Mouse (Mus musculus) forebrain, postnatal 0 days (tissue): Measurements from ENCODE around the gene Tasp1. TPM values are rescaled to one million over a fixed set of nuclear protein-coding genes. Genes with fewer than 3 reads are reported as not detected.

Experiments used
- ATAC-seq: fragments of 200-750 bp; cut with Nextera tagmentation; 2 replicates; pipeline ENCODE4 v1.8.0; 2017; ENCODE audit warnings: mild to moderate bottlenecking, moderate library complexity
- DNase-seq: peaks from one replicate; pipeline ENCODE4 v3.0.0-alpha.2; 2015
- H3K27ac ChIP-seq: fragments of 300-500 bp; sonication (generic); 2 replicates; pipeline ENCODE4 v1.5.1; 2014; ENCODE audit warnings: low read depth, mild to moderate bottlenecking, antibody characterized with exemption, low read length, moderate library complexity, mixed read lengths
- H3K27me3 ChIP-seq: fragments of 300-500 bp; sonication (generic); 2 replicates; pipeline ENCODE4 v1.6.1; 2014; ENCODE audit warnings: mild to moderate bottlenecking, low read length, mixed read lengths; ENCODE audit not compliant: insufficient read depth
- H3K36me3 ChIP-seq: fragments of 300-500 bp; sonication (generic); 2 replicates; pipeline ENCODE4 v1.6.1; 2014; ENCODE audit warnings: mild to moderate bottlenecking, moderate library complexity; ENCODE audit not compliant: insufficient read depth
- H3K4me1 ChIP-seq: fragments of 300-500 bp; sonication (generic); 2 replicates; pipeline ENCODE4 v1.6.1; 2014; ENCODE audit warnings: antibody characterized with exemption; ENCODE audit not compliant: insufficient read depth
- H3K4me2 ChIP-seq: fragments of 300-500 bp; sonication (generic); 2 replicates; pipeline ENCODE4 v1.6.1; 2014; ENCODE audit warnings: low read depth, mild to moderate bottlenecking, moderate library complexity
- H3K4me3 ChIP-seq: fragments of 300-500 bp; sonication (generic); 2 replicates; pipeline ENCODE4 v1.5.1; 2014; ENCODE audit warnings: low read depth, low read length, mixed read lengths
- H3K9ac ChIP-seq: fragments of 300-500 bp; sonication (generic); 2 replicates; pipeline ENCODE4 v1.6.1; 2014; ENCODE audit warnings: mild to moderate bottlenecking
- H3K9me3 ChIP-seq: fragments of 300-500 bp; sonication (generic); 2 replicates; pipeline ENCODE4 v1.6.1; 2016; ENCODE audit warnings: low read length
- CTCF ChIP-seq: sonication (generic); IDR thresholded peaks from 2 replicates; pipeline ENCODE4 v1.5.1; 2016; ENCODE audit warnings: antibody characterized with exemption, control low read depth, low read depth
- WGBS: fragments of 180-500 bp; shearing (Covaris S2); extraction: QIAGEN DNeasy Blood & Tissue Kit; methylation state at CpG from one replicate; pipeline ENCODE4 v1.1.7; 2014; 5-methylcytosine and 5-hydroxymethylcytosine counted together
- polyA plus RNA-seq: library from polyadenylated mRNA; unstranded; fragments of >200 nt; fragmentation: Nextera tagmentation; extraction: Ambion mirVana; gene quantifications from 2 replicates; pipeline ENCODE4 v1.2.1, GENCODE M21; 2015
- total RNA-seq: library from RNA; depleted of rRNA; stranded (reverse); fragments of >200 nt; gene quantifications from 2 replicates; pipeline ENCODE4 v1.2.3, GENCODE M21; 2014

The Tasp1 gene
- total and polyA plus RNA-seq, 2 experiments from 2014 or later = 23.6 to 25.0 TPM

DNA sequence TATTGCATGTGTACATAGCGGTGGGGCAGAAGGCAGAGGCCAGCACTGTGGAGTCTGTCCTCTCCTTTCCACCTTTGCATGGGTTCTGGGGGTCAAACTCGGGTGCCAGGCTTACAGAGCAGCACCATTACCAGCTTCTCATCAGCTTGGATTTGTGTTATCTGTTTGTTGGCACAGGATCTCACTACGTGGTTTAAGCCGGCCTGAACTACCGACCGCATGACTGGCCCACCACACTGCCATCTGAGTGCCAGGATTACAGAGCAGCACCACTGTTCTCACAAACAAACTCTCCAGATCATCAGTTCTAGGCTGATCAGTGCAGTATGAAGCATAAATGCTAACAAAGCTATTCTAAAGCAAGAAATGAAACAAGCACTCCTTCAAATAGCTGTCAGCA, 8.5 kb downstream of the Tasp1 start:
- DNase-seq = no peak
- no peak for ATAC-seq
- 87% methylated on average over 6 of the region's 6 CpGs for WGBS
- H3K27me3 ChIP-seq = no peaks in the 10 kb centered on the region
- H3K9ac ChIP-seq = no peak overlapping the region
- no peaks in the 10 kb centered on the region for H3K9me3 ChIP-seq
- H3K4me1 ChIP-seq = no peaks in the 10 kb centered on the region
- H3K4me2 ChIP-seq = no peak overlapping the region
- no peak overlapping the region for H3K4me3 ChIP-seq
- no peak overlapping the region for H3K27ac ChIP-seq
- peaks cover 23% of the 10 kb centered on the region; the same call in 1 of the 2 replicates for H3K36me3 ChIP-seq
- TF ChIP-seq CTCF = no peak

DNA sequence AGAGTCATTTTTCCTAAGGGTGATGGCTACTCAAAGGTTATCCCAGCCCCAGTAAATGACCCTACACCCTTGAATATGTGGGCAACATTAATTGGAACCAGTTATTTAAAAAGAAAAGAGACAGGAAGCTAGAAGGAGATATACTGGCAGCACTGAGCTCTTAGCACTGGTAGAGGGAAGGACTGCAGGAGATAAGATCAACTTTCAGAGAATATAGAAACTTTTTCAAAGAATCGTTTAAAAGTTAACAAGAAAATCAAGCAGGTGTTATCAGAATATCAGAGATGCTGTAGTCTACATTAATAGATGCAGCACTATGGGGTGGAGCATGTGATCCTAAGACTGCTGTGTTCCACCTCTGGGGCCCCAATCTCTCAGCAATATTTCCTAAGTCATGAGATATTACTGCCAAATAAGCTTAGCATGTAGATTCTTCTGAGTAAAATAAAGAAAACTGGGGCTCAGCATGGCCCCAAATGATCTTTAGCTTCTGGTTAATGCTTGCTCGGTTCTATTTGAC, 14.9 kb downstream of the Tasp1 start:
- Histone ChIP-seq H3K9me3 (no peaks in the 10 kb centered on the region), H3K36me3 (peaks cover 47% of the 10 kb centered on the region), H3K4me2 (no peak overlapping the region), H3K9ac (no peak overlapping the region), H3K4me3 (no peak overlapping the region), H3K4me1 (no peaks in the 10 kb centered on the region), H3K27me3 (no peaks in the 10 kb centered on the region), H3K27ac (no peak overlapping the region)
- no peak for TF ChIP-seq CTCF
- DNase-seq (no peak), ATAC-seq (no peak)
- WGBS = 95% methylated on average over 2 of the region's 2 CpGs

DNA sequence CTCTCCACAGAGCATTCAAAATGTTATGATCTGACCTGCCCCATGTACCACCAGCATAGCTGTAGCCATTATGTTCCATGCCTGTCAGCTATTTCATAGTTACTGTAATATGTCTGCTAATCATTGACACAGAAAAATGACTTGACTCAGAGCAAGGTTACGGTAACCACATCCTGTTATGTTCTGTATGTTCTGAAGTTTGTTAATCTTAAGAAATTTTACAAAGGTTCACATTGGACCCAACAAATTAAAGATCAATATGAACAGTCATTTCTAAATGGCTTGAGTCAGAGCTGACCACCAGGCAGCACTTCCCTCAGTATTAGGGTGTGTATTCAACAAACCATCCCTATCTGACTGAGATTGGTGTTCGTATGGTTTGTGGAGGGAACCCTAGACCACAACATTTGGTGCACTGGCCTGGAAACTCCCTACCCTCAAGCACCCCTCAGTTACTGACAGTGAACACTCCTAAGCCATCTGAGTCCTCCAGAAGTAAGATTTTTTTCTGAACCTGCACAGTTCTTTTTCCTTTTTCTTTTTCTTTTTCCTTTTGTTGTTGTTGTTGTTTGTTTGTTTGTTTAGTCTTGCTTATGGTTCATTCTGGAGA, 24.0 kb downstream of the Tasp1 start:
- no peak overlapping the region for H3K9ac ChIP-seq
- WGBS = 93% methylated on average over 2 of the region's 2 CpGs
- no peaks in the 10 kb centered on the region for H3K27me3 ChIP-seq
- DNase-seq (no peak), ATAC-seq (no peak)
- H3K4me1 ChIP-seq = no peaks in the 10 kb centered on the region
- H3K4me2 ChIP-seq = no peak overlapping the region
- TF ChIP-seq CTCF = no peak
- no peak overlapping the region for H3K27ac ChIP-seq
- H3K9me3 ChIP-seq = no peaks in the 10 kb centered on the region
- peaks cover 17% of the 10 kb centered on the region; the same call in 1 of the 2 replicates for H3K36me3 ChIP-seq
- no peak overlapping the region for H3K4me3 ChIP-seq

DNA sequence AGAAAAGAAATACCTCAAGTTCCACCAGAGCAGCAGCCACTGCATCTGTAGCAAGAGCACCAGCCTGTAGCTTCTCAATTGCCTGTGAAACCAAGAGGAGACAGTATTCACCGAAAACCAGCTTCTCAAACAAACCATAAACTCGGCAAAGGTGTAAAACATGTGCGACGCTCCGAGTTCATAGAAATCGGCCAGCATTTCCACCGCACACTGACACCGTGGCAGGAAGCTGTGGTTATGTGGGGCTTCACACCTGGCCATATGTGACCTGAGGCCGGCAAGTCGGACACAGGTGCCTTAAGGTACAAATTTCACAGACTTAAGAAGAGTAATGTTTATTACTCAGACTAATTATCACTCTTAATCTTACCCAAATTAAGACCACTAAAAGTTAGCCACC, 24.5 kb downstream of the Tasp1 start:
- no peak overlapping the region for H3K9ac ChIP-seq
- H3K4me2 ChIP-seq = no peak overlapping the region
- no peak overlapping the region for H3K4me3 ChIP-seq
- no peaks in the 10 kb centered on the region for H3K9me3 ChIP-seq
- ATAC-seq = no peak
- no peaks in the 10 kb centered on the region for H3K4me1 ChIP-seq
- H3K36me3 ChIP-seq = peaks cover 21% of the 10 kb centered on the region; the same call in 1 of the 2 replicates
- DNase-seq = no peak
- WGBS = 97% methylated on average over 10 of the region's 10 CpGs
- H3K27ac ChIP-seq = no peak overlapping the region
- TF ChIP-seq CTCF = no peak
- H3K27me3 ChIP-seq = no peaks in the 10 kb centered on the region

DNA sequence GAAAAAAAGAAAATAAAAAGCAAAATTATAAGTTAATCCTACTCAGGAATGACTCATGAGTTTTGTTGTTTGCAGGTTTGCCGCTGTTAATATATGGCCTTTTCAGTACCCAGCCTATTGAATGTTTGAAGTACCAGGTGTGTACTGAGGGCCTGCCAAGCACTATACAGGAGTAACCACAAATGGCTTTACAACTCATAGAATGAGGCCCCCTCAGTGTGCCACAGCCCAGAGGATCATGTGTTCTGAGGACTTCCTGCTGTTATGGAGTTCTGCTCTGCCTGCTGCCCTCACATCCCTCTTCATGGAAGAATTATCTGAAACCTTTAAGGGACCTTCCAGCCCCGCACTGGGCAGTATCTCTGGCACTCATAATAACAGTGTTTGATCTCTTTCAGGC, 29.1 kb downstream of the Tasp1 start:
- H3K4me3 ChIP-seq = no peak overlapping the region
- no peak for DNase-seq
- peaks cover 13% of the 10 kb centered on the region; the same call in 1 of the 2 replicates for H3K36me3 ChIP-seq
- no peak overlapping the region for H3K9ac ChIP-seq
- no peaks in the 10 kb centered on the region for H3K4me1 ChIP-seq
- H3K27me3 ChIP-seq = no peaks in the 10 kb centered on the region
- no peak for TF ChIP-seq CTCF
- WGBS = 94% methylated on average over 2 of the region's 2 CpGs
- no peak overlapping the region for H3K27ac ChIP-seq
- H3K9me3 ChIP-seq = no peaks in the 10 kb centered on the region
- ATAC-seq = no peak
- H3K4me2 ChIP-seq = no peak overlapping the region

DNA sequence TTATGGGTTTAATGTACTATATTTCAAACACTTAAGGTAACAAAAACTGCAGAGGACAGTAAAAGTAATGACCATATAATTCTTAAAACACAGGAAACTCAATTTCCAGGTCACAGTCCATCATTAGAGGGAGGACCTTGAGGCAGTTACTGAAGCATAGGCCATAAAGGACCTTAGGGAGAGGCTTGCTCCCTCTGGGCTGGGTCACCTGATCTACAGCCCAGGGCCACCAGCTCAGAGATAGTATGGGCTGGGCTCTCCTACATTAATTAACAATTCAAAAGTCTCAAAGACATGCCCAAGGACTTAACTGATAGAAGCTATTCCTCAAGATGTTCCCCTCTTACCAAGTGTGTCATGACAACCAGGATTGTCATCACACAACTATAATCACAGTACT, 29.8 kb downstream of the Tasp1 start:
- no peak for DNase-seq
- ATAC-seq = no peak
- TF ChIP-seq CTCF = no peak

DNA sequence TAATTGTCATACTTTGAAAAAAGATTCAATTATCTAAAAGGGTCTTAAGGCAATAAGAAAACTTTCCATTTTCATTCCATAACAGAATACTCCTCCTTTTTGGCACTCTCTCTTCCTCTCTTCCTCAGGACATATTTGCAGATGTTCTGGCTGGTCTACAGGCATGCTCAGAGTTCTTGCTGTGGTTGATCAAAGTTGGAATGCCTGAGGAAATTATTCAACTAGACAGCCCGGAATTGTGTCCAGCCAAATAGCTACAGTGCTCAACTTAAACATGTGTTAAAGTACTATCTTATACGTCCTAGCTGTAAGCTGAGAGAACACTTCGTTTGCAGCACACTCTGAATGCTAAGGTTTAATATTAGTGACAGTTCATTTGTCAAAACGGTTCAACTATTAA, 41.7 kb downstream of the Tasp1 start:
- ATAC-seq (no peak), DNase-seq (no peak)
- Histone ChIP-seq H3K4me1 (no peaks in the 10 kb centered on the region), H3K36me3 (no peaks in the 10 kb centered on the region; the same call in 1 of the 2 replicates), H3K4me3 (no peak overlapping the region), H3K9ac (no peak overlapping the region), H3K4me2 (no peak overlapping the region), H3K27me3 (no peaks in the 10 kb centered on the region), H3K9me3 (no peaks in the 10 kb centered on the region), H3K27ac (no peak overlapping the region)
- TF ChIP-seq CTCF = no peak
- 79% methylated on average over 4 of the region's 4 CpGs for WGBS

More for the DNA sequence above, 29.8 kb downstream of the Tasp1 start:
- Histone ChIP-seq H3K27ac (no peak overlapping the region), H3K9me3 (no peaks in the 10 kb centered on the region), H3K27me3 (no peaks in the 10 kb centered on the region), H3K4me1 (no peaks in the 10 kb centered on the region), H3K36me3 (peaks cover 10% of the 10 kb centered on the region; the same call in 1 of the 2 replicates), H3K4me2 (no peak overlapping the region), H3K4me3 (no peak overlapping the region), H3K9ac (no peak overlapping the region)
